Mouse (Mus musculus) forebrain, postnatal 0 days (tissue): Measurements from ENCODE around the gene Nup85. TPM values are rescaled to one million over a fixed set of nuclear protein-coding genes. Genes with fewer than 3 reads are reported as not detected.
A peak's percentile ranks its signal among the peaks of the same experiment; 100 is the strongest.

Experiments used
- ATAC-seq: fragments of 200-750 bp; cut with Nextera tagmentation; 2 replicates; pipeline ENCODE4 v1.8.0; 2017; ENCODE audit warnings: mild to moderate bottlenecking, moderate library complexity
- DNase-seq: peaks from one replicate; pipeline ENCODE4 v3.0.0-alpha.2; 2015
- H3K27ac ChIP-seq: fragments of 300-500 bp; sonication (generic); 2 replicates; pipeline ENCODE4 v1.5.1; 2014; ENCODE audit warnings: low read depth, mild to moderate bottlenecking, antibody characterized with exemption, low read length, moderate library complexity, mixed read lengths
- H3K27me3 ChIP-seq: fragments of 300-500 bp; sonication (generic); 2 replicates; pipeline ENCODE4 v1.6.1; 2014; ENCODE audit warnings: mild to moderate bottlenecking, low read length, mixed read lengths; ENCODE audit not compliant: insufficient read depth
- H3K36me3 ChIP-seq: fragments of 300-500 bp; sonication (generic); 2 replicates; pipeline ENCODE4 v1.6.1; 2014; ENCODE audit warnings: mild to moderate bottlenecking, moderate library complexity; ENCODE audit not compliant: insufficient read depth
- H3K4me1 ChIP-seq: fragments of 300-500 bp; sonication (generic); 2 replicates; pipeline ENCODE4 v1.6.1; 2014; ENCODE audit warnings: antibody characterized with exemption; ENCODE audit not compliant: insufficient read depth
- H3K4me2 ChIP-seq: fragments of 300-500 bp; sonication (generic); 2 replicates; pipeline ENCODE4 v1.6.1; 2014; ENCODE audit warnings: low read depth, mild to moderate bottlenecking, moderate library complexity
- H3K4me3 ChIP-seq: fragments of 300-500 bp; sonication (generic); 2 replicates; pipeline ENCODE4 v1.5.1; 2014; ENCODE audit warnings: low read depth, low read length, mixed read lengths
- H3K9ac ChIP-seq: fragments of 300-500 bp; sonication (generic); 2 replicates; pipeline ENCODE4 v1.6.1; 2014; ENCODE audit warnings: mild to moderate bottlenecking
- H3K9me3 ChIP-seq: fragments of 300-500 bp; sonication (generic); 2 replicates; pipeline ENCODE4 v1.6.1; 2016; ENCODE audit warnings: low read length
- CTCF ChIP-seq: sonication (generic); IDR thresholded peaks from 2 replicates; pipeline ENCODE4 v1.5.1; 2016; ENCODE audit warnings: antibody characterized with exemption, control low read depth, low read depth
- WGBS: fragments of 180-500 bp; shearing (Covaris S2); extraction: QIAGEN DNeasy Blood & Tissue Kit; methylation state at CpG from one replicate; pipeline ENCODE4 v1.1.7; 2014; 5-methylcytosine and 5-hydroxymethylcytosine counted together
- polyA plus RNA-seq: library from polyadenylated mRNA; unstranded; fragments of >200 nt; fragmentation: Nextera tagmentation; extraction: Ambion mirVana; gene quantifications from 2 replicates; pipeline ENCODE4 v1.2.1, GENCODE M21; 2015
- total RNA-seq: library from RNA; depleted of rRNA; stranded (reverse); fragments of >200 nt; gene quantifications from 2 replicates; pipeline ENCODE4 v1.2.3, GENCODE M21; 2014

The Nup85 gene
- total and polyA plus RNA-seq, 2 experiments from 2014 or later = 78.7 to 90.3 TPM

DNA sequence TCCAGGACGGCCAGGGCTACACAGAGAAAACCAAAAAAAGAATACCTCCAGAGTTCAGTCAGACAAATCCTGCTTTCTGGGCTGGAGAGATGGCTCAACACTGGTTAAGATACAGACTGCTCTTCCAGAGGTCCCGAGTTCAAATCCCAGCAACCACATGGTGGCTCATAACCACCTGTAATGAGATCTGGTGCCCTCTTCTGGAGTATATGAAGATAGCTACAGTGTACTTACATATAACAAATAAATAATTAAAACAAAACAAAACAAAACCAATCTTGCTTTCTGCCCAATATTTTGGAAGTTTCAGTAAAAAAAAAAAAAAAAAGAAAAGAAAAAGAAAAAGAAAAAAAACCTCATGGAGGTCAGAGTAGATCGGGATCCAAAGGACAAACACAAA is 31.0 kb downstream of the Nup85 start:
- Histone ChIP-seq H3K36me3 (peaks cover 55% of the 10 kb centered on the region), H3K27ac (no peak overlapping the region), H3K4me3 (no peak overlapping the region), H3K9me3 (no peaks in the 10 kb centered on the region), H3K4me1 (no peaks in the 10 kb centered on the region), H3K9ac (no peak overlapping the region), H3K4me2 (no peak overlapping the region), H3K27me3 (no peaks in the 10 kb centered on the region)
- WGBS = 98% methylated on average over 3 of the region's 3 CpGs
- ATAC-seq = no peak
- TF ChIP-seq CTCF = no peak; the same call in 1 of the 2 replicates
- DNase-seq = no peak

DNA sequence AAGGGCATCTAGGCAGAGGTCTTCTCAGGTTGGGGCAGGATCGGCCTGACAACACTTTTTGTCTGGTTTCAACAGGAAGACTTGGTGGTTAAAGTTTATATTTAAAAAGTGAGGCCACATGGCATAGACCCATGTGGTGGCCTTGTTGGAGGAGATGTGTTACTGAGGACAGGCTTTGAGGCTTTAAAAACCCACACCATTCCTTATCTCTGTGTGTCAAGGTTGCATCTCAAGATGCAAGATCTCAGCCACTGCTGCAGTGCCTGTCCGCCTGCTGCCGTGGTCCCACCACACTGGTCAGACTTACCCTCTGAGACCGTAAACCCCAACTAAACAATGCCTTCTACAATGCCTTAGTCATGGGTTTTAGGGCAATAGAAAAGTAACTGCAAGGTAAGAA is 34.1 kb downstream of the Nup85 start:
- no peak overlapping the region for H3K9ac ChIP-seq
- no peak for DNase-seq
- ATAC-seq = no peak
- peaks cover 9% of the 10 kb centered on the region for H3K4me1 ChIP-seq
- no peaks in the 10 kb centered on the region for H3K27me3 ChIP-seq
- no peak overlapping the region for H3K4me3 ChIP-seq
- peaks cover 25% of the 10 kb centered on the region for H3K36me3 ChIP-seq
- no peak overlapping the region for H3K27ac ChIP-seq
- no peaks in the 10 kb centered on the region for H3K9me3 ChIP-seq
- H3K4me2 ChIP-seq = no peak overlapping the region
- no peak for TF ChIP-seq CTCF
- 98% methylated on average over 4 of the region's 4 CpGs for WGBS

DNA sequence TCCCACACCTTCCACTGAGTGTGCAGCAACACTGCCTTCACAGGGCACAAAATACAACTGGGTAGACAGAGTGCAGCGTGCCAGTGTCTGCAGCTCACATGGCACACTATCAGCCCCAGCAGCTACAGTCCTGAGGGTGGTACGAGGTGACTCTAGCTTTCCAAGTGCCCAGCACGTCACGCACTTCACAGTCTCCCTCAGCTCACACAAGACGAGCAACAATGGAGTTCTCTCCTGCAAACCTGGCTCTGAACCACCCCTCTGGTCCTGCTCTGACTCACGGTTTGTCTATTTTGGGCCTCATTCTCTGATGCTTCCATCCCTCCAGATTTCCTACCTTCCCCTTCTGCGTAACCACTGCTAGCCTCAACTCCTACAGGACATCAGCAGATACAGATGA is 35.5 kb downstream of the Nup85 start:
- Histone ChIP-seq H3K9me3 (no peaks in the 10 kb centered on the region), H3K27me3 (no peaks in the 10 kb centered on the region), H3K9ac (no peak overlapping the region), H3K4me1 (peaks cover 9% of the 10 kb centered on the region), H3K4me2 (no peak overlapping the region), H3K36me3 (peaks cover 14% of the 10 kb centered on the region), H3K27ac (no peak overlapping the region), H3K4me3 (no peak overlapping the region)
- no peak for TF ChIP-seq CTCF
- 93% methylated on average over 7 of the region's 7 CpGs for WGBS
- DNase-seq = no peak
- no peak for ATAC-seq

- Histone ChIP-seq H3K9me3 (no peaks in the 10 kb centered on the region), H3K36me3 (peaks cover 16% of the 10 kb centered on the region), H3K4me2 (no peak overlapping the region), H3K9ac (no peak overlapping the region), H3K4me3 (no peak overlapping the region), H3K27ac (no peak overlapping the region), H3K4me1 (peaks cover 15% of the 10 kb centered on the region), H3K27me3 (no peaks in the 10 kb centered on the region)
- TF ChIP-seq CTCF = no peak
- ATAC-seq (no peak), DNase-seq (no peak)
- 97% methylated on average over 15 of the region's 15 CpGs for WGBS
Measured at GRCm38 (mm10) chr11:115600743-115601142, 36.5 kb downstream of the Nup85 start.

GRCm38 (mm10) chr11:115601174-115601573 is 36.9 kb downstream of the Nup85 start:
- no peak for DNase-seq
- Histone ChIP-seq H3K9me3 (no peaks in the 10 kb centered on the region), H3K4me2 (no peak overlapping the region), H3K36me3 (peaks cover 20% of the 10 kb centered on the region), H3K27ac (no peak overlapping the region), H3K4me1 (peaks cover 15% of the 10 kb centered on the region), H3K4me3 (no peak overlapping the region), H3K9ac (no peak overlapping the region), H3K27me3 (no peaks in the 10 kb centered on the region)
- WGBS = 95% methylated on average over 4 of the region's 4 CpGs
- no peak for TF ChIP-seq CTCF
- ATAC-seq = no peak

DNA sequence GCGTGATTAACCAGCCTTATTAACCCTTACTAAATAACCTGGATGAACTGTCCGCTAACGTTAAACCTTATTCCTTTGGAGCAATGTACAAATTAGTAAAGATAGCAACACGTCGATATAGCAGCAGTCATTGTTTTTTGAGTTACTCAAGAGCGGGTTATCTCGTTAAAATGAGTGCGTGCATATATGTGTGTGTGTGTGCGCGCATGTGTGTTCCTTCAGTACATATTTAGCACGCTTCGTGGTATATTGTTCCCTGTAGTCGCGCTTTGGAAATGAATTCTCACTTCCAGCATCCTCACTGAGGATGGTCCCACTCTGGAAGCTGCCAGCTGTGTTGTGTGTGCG is 38.9 kb downstream of the Nup85 start:
- WGBS = 6% methylated on average over 15 of the region's 15 CpGs
- DNase-seq (no peak), ATAC-seq (no peak)
- H3K27me3 ChIP-seq = no peaks in the 10 kb centered on the region
- H3K9me3 ChIP-seq = no peaks in the 10 kb centered on the region
- H3K4me1 ChIP-seq = peaks cover 15% of the 10 kb centered on the region
- peak overlapping the region; percentile 95 for H3K4me3 ChIP-seq
- no peak for TF ChIP-seq CTCF
- H3K4me2 ChIP-seq = peak overlapping the region; percentile 89
- peaks cover 29% of the 10 kb centered on the region for H3K36me3 ChIP-seq
- peak overlapping the region; percentile 97 for H3K9ac ChIP-seq
- peak overlapping the region; percentile 95 for H3K27ac ChIP-seq

DNA sequence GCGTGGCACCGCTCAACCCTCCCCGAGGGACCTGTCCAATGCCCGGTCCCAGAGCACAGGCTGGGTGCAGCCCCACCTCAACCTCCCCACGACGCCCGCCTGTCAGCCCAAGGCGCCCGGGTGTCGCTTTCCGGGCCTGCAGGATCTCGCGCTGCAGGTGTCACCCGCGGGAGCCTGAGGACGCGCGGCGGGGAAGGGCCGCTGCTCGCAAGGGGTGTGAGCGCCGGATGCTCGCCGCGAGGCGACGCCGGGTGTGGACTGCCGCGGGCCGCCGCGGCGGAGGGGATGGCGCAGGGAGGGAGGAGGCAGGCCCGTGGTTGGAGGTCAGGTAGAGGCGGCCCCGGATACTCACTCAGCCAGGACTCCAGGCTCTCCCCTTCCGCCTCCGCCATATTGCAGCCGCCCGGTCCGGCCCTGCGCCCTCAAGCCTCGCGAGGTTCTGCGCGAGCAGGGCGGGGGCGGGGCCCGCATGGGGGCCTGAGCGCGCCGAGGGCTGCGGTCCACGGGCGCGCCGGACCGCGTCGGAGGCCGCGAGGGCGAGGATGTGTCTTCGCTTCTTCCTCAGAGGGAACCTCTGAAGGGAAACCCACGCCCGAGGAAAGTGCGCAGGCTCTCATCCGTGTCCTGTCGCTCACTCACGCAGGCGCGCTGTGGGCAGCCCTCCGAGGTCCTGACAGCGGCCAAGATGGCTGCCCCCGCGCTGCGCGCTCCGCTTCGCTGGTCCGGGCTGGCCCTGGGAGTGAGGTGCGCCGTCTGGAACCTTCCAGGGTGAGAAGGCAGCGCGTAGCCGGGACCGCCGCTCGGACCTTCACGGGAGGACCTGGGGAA is 39.5 kb downstream of the Nup85 start, which contains the start of the genes Mrps7 and Gga3:
TSS of gene Mrps7 (plus strand) at position 450 of the 828 bp plus-strand sequence.
TSS of gene Gga3 (minus strand) at position 576 of the 828 bp plus-strand sequence.
- Histone ChIP-seq H3K4me1 (peaks cover 15% of the 10 kb centered on the region), H3K27ac (peak within 1 kb of the TSS; percentile 95), H3K4me2 (peak within 1 kb of the TSS; percentile 89), H3K27me3 (no peaks in the 10 kb centered on the region), H3K9me3 (no peaks in the 10 kb centered on the region), H3K4me3 (peak within 1 kb of the TSS; percentile 95), H3K36me3 (peaks cover 27% of the 10 kb centered on the region), H3K9ac (peak within 1 kb of the TSS; percentile 97)
- no peak for TF ChIP-seq CTCF
- DNase-seq (peak; percentile 95), ATAC-seq (peak; percentile 98)
- 1% methylated on average over 89 of the region's 93 CpGs for WGBS
